Mouse (Mus musculus) bone marrow macrophage, adult 2 months (primary cell): Measurements from ENCODE around the gene Selp.

Source experiments
- CTCF ChIP-seq: IDR thresholded peaks from 2 replicates; pipeline ENCODE4 v1.5.1; 2012; ENCODE audit warnings: low read depth, mild to moderate bottlenecking, low read length, moderate library complexity
- POLR2A ChIP-seq: IDR thresholded peaks from 2 replicates; pipeline ENCODE4 v1.6.1; 2012; ENCODE audit warnings: mild to moderate bottlenecking, low read depth, low read length, borderline replicate concordance

GRCm38 (mm10) chr1:164077031-164077430, 38.0 kb upstream of the Selp start:
- TF ChIP-seq CTCF (no peak), POLR2A (no peak)
